Mouse (Mus musculus) midbrain, embryonic 12.5 days (tissue): ENCODE measurements around the gene Iglon5. TPM values are rescaled to one million over a fixed set of nuclear protein-coding genes. Genes with fewer than 3 reads are reported as not detected.

Source experiments
- microRNA-seq: library from miRNA; unstranded; fragments of <30 nt; microRNA quantifications from one replicate; pipeline ENCODE4, GENCODE M21; 2017
- polyA plus RNA-seq: library from polyadenylated mRNA; unstranded; fragments of >200 nt; fragmentation: Nextera tagmentation; extraction: Ambion mirVana; gene quantifications from 2 replicates; pipeline ENCODE4 v1.2.1, GENCODE M21; 2016

The Iglon5 gene
- polyA plus RNA-seq, 1 experiment from 2014 or later = 3.9 TPM

Small RNA genes within 50 kb of the gene (microRNA-seq; reads per million reads assigned to microRNA genes)
- 2.6 reads per million, percentile 3 among the genes with 10 or more reads in this experiment for gene Mir7051

Other genes with a start within 250 kb of the Iglon5 start
- gene Zfp715, start 176.8 kb downstream of the Iglon5 start, polyA plus RNA-seq = 15.3 and 16.2 TPM in 2 replicates
- gene Siglecf, start 138.7 kb downstream of the Iglon5 start, polyA plus RNA-seq = 0.20 and 0.27 TPM in 2 replicates
- not detected in 2 replicates for gene Siglecg, start 81.9 kb downstream of the Iglon5 start, polyA plus RNA-seq
- gene Lim2, start 62.4 kb downstream of the Iglon5 start, polyA plus RNA-seq = not detected in 2 replicates
- not detected in 2 replicates for gene Nkg7, start 53.0 kb downstream of the Iglon5 start, polyA plus RNA-seq
- gene Cldnd2, start 49.3 kb downstream of the Iglon5 start, polyA plus RNA-seq = not detected in 2 replicates
- gene Etfb, start 46.0 kb downstream of the Iglon5 start, polyA plus RNA-seq = 147 and 163 TPM in 2 replicates
- 1.4 TPM in 1 of 2 replicates, not detected in the other for gene Gm45233, start 45.9 kb downstream of the Iglon5 start, polyA plus RNA-seq
- 4.0 and 7.4 TPM in 2 replicates for gene Vsig10l, start 26.9 kb downstream of the Iglon5 start, polyA plus RNA-seq
- gene 4931406B18Rik, start 15.9 kb upstream of the Iglon5 start, polyA plus RNA-seq = not detected in 2 replicates
- gene Cd33, start 54.4 kb upstream of the Iglon5 start, polyA plus RNA-seq = 1.1 and 1.4 TPM in 2 replicates
- gene Zfp658, start 72.2 kb upstream of the Iglon5 start, polyA plus RNA-seq = 9.3 and 10.1 TPM in 2 replicates
- gene Zfp719, start 89.5 kb upstream of the Iglon5 start, polyA plus RNA-seq = 17.8 and 17.9 TPM in 2 replicates
- 0.24 and 0.58 TPM in 2 replicates for gene Zfp819, start 117.1 kb upstream of the Iglon5 start, polyA plus RNA-seq
- not detected in 2 replicates for gene Ceacam18, start 144.6 kb upstream of the Iglon5 start, polyA plus RNA-seq
- gene Siglece, start 170.1 kb upstream of the Iglon5 start, polyA plus RNA-seq = 0.24 TPM in 2 replicates
- gene Ctu1, start 181.9 kb upstream of the Iglon5 start, polyA plus RNA-seq = 17.6 and 17.9 TPM in 2 replicates
- not detected in 2 replicates for gene Klk14, start 200.3 kb upstream of the Iglon5 start, polyA plus RNA-seq
- not detected in 2 replicates for gene Klk13, start 222.5 kb upstream of the Iglon5 start, polyA plus RNA-seq